Mouse (Mus musculus) cortical plate, adult 2 months (tissue): ENCODE measurements around the gene Gm44511. TPM values are rescaled to one million over a fixed set of nuclear protein-coding genes. Genes with fewer than 3 reads are reported as not detected.
"Not testable (repeated sequence)": the region's sequence is repeated elsewhere in the genome, so short reads cannot be mapped to it uniquely, and the experiment has no call there.

ENCODE experiments used
- H3K27ac ChIP-seq: fragments of 200-500 bp; 2 replicates; pipeline ENCODE4 v1.5.1; 2012; ENCODE audit warnings: low read length, control low read depth, inconsistent platforms; ENCODE audit not compliant: insufficient read depth
- H3K4me1 ChIP-seq: fragments of 200-500 bp; 2 replicates; pipeline ENCODE4 v1.6.1; 2011; ENCODE audit warnings: low read length; ENCODE audit not compliant: control insufficient read depth, insufficient read depth
- H3K4me3 ChIP-seq: fragments of 200-500 bp; 2 replicates; pipeline ENCODE4 v1.5.1; 2011; ENCODE audit warnings: mild to moderate bottlenecking, low read length, control low read depth; ENCODE audit not compliant: insufficient read depth
- CTCF ChIP-seq: fragments of 200-500 bp; IDR thresholded peaks from 2 replicates; pipeline ENCODE4 v1.5.1; 2011; ENCODE audit warnings: mild to moderate bottlenecking, control low read depth, low read length; ENCODE audit not compliant: insufficient read depth; ENCODE audit errors: extremely low read depth
- POLR2A ChIP-seq: fragments of 200-500 bp; IDR thresholded peaks from 2 replicates; pipeline ENCODE4 v1.6.1; 2011; ENCODE audit warnings: mild to moderate bottlenecking, low read length, control low read depth; ENCODE audit not compliant: insufficient read depth; ENCODE audit errors: extremely low read depth
- polyA plus RNA-seq: library from polyadenylated mRNA; depleted of rRNA; stranded (reverse); fragments of >200 nt; gene quantifications from 2 replicates; pipeline ENCODE4 v1.2.3, GENCODE M21; 2012; rRNA removed

The Gm44511 gene
- polyA plus RNA-seq, 1 experiment, result not detected

DNA sequence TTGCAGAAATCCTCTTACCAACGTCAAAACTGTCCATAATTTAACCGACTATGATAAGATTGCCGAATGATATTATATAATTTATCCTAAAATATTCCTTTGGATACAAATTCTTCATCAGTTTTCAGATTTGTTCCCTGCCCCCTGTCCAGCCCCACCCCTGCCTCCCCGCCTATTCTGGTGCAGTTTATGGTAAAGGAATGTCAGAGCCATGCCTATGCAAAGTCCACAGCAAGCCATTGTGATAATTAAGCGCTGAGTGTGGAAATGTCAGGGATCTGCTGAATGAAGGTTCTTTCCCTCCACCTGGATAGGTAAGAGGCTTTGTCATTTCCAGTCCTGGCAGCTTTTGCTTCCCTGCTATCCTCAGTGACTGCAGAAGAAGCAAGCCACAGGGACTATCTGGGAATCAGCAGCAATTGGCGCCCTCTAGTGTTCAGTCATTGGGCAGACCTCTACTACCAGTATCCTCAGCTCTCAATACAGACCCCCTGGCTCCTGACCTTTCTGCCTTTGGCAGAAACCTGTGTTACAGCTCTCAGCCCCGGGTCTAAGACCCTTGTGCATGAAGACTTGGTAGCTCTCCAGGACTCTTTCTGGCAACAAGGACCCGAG, 72.4 kb downstream of the Gm44511 start:
- peak; percentile 57 for TF ChIP-seq CTCF
- not testable (repeated sequence) for H3K4me1 ChIP-seq, H3K27ac ChIP-seq
- peak overlapping the region; percentile 7; the same call in 1 of the 2 replicates for H3K4me3 ChIP-seq

DNA sequence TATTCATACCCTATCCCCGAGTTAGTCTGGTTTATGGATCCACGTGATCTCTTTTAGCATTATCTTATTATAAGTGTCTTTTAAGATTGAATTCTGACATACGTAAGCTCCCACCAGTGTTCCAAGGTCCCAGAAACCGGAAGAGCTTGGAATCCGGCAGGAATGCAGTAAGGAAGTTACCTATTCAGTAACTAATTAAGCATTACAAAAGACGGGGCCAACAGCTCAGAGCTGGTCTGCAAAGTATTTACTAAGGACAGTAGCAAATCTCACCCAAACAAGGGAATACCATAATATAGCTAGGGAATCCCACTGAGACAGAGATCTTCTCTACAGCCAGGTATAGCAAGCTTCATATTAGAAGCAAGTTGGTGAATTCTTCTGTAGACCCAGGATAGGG, 79.1 kb downstream of the Gm44511 start:
- not testable (repeated sequence) for H3K27ac ChIP-seq, H3K4me1 ChIP-seq, H3K4me3 ChIP-seq

DNA sequence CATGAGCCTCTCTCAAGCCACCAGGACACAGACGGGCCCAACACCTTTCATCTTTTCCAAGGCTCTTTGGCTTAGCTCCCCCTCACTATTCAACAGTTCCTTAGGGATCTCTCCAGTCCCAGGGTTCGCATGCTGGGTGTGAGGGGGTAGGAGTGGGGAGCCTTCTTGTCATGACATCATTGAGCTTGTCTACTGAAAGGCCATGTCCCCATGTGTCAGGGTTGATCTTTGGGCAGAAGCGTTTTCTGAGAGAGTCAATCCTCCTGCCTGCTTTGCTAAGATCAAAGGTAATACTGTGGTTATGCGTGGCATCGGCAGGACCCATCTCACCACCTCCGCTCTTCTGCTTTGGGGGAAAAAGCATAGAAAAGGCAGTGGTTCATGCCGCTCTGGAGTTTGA, 88.7 kb downstream of the Gm44511 start:
- Histone ChIP-seq H3K27ac (no peak overlapping the region), H3K4me1 (no peaks in the 10 kb centered on the region)

DNA sequence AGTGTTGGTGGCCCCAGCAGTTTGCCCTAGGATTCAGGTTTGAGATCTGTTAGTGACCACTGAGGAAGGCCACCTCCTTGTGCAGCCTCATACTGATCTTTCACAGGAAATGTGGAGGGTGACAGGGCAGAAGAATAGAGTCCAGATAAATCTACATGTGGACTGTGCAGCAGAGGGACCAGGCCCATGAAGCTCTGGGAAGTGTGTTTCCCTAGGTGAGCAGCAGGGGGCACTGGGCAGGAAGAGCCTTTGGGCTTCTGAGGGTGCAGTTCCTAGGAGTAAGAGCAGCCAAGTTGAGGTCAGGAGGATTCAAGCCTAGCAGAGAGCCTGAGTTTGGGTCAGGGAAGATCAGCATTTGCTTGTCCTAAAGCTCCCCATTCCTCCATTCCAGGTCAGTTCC, 90.0 kb downstream of the Gm44511 start:
- H3K27ac ChIP-seq, result no peak overlapping the region
- no peaks in the 10 kb centered on the region for H3K4me1 ChIP-seq
- TF ChIP-seq POLR2A (no peak), CTCF (0 out of 2 replicates have a peak, but pooled peaks have one; percentile 3)
- no peak overlapping the region for H3K4me3 ChIP-seq

More for the DNA sequence above, 88.7 kb downstream of the Gm44511 start:
- no peak overlapping the region for H3K4me3 ChIP-seq
- TF ChIP-seq POLR2A (no peak), CTCF (no peak)

DNA sequence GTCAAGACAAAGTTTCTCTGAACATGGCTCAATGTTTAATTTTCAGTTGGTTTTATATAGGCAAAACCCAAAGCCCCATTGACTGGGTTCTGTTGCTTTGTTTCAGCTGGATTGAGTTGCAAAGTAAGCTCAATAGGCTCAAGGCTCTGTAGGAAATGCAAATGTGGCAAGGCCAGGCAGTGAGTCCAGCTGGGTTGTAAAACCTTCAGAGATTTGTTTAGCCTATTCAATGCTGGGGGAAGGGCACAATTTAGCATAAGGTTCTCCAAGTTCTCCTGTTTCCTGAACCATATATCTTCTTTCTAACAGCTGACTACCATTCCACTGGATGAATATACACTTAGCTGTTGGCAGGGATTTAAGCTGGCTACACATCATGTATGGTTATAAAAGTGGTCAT, 91.2 kb downstream of the Gm44511 start:
- Histone ChIP-seq H3K4me3 (no peak overlapping the region), H3K4me1 (no peaks in the 10 kb centered on the region), H3K27ac (no peak overlapping the region)
- TF ChIP-seq POLR2A, result no peak
- no peak for TF ChIP-seq CTCF

DNA sequence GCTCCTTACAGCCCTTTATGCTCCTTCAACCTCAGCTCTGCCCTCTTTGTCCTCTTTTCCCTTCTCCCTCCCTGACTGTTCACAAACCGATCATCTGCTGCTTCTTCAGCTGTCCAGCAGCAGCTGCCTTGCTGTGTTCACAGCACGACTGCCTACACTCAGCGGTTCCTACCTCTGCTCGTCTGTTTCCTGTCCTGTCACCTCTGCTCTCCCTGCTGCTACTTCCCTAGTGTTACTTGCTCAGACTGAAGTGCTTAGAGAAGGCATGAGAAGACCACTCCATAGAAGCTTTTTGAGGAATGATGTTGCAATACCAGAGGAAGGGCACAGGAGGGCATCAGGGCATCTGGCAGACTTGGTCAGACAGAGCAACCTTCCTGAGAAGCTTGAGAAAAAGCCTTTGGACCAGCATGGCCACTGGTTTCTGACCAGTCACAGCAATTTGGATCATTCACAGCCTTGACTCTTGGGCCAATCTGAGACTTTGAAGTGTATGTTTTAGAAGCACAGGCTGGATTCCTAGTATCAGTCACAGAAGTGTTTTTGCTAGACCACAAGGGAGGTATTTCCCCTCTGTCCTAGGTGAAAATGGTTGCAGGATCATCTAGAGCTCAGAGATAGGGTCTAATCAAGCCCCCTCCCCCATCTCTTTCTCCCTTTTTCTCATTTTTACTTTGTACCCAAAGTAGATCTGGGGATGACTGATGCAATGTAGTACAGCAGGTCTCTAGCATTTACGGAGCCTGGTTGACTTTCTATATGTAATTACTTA, 92.0 kb downstream of the Gm44511 start:
- no peak overlapping the region for H3K27ac ChIP-seq
- no peaks in the 10 kb centered on the region for H3K4me1 ChIP-seq
- H3K4me3 ChIP-seq, result no peak overlapping the region
- TF ChIP-seq CTCF (no peak), POLR2A (no peak)

DNA sequence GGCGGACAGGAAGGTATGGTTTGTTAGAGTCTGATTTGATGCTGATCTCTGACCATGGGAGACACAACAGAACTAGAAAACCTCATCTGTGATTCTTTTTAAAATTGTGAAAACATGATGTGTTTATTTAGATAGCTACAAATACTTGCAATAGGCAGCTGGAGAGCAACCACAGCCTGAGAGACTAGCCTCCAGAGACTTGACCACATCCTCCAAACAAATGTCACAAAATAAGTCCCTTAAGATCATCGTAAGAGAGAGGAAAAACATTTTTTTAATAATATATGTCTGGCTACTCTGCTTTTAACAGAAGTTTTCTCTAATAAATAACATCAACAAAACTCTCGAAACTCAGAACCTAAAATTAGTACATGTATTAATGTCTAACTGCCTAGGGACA, 94.1 kb downstream of the Gm44511 start:
- Histone ChIP-seq H3K4me3 (no peak overlapping the region), H3K4me1 (no peaks in the 10 kb centered on the region), H3K27ac (no peak overlapping the region)
- TF ChIP-seq CTCF, result no peak
- no peak for TF ChIP-seq POLR2A

Other genes starting within 250 kb of the Gm44511 start
- 30.6 and 32.4 TPM in 2 replicates for gene A2ml1, start 244.7 kb downstream of the Gm44511 start, polyA plus RNA-seq
- gene Klrb1a, start 202.8 kb downstream of the Gm44511 start, polyA plus RNA-seq, result not detected in 2 replicates
- not detected in 2 replicates for gene Clec2h, start 163.9 kb downstream of the Gm44511 start, polyA plus RNA-seq
- gene Klrb1, start 103.3 kb downstream of the Gm44511 start, polyA plus RNA-seq, result not detected in 2 replicates
- gene Klrb1c, start 37.1 kb downstream of the Gm44511 start, polyA plus RNA-seq, result 0.04 and 0.19 TPM in 2 replicates
- gene Klrb1b, start within 50 bp of the Gm44511 start, polyA plus RNA-seq, result not detected in 2 replicates
- 0.08 TPM in 1 of 2 replicates, not detected in the other for gene Clec2i, start 61.3 kb upstream of the Gm44511 start, polyA plus RNA-seq
- 2.0 and 2.2 TPM in 2 replicates for gene BC035044, start 64.8 kb upstream of the Gm44511 start, polyA plus RNA-seq
- not detected in 2 replicates for gene Clec2g, start 108.1 kb upstream of the Gm44511 start, polyA plus RNA-seq
- gene Klrb1f, start 219.6 kb upstream of the Gm44511 start, polyA plus RNA-seq, result 0.09 TPM in 1 of 2 replicates, not detected in the other